Mouse (Mus musculus) spleen, adult 12 weeks (tissue): ENCODE data around the gene Ncoa3.

Experiments
- DNase-seq: peaks from one replicate; pipeline ENCODE4 v3.0.0; 2022; ENCODE audit warnings: low spot score

The Ncoa3 gene

GRCm38 (mm10) chr2:166105911-166106310 lies 113.5 kb downstream of the Ncoa3 start:
- no peak for DNase-seq

GRCm38 (mm10) chr2:166106631-166107030 lies 114.2 kb downstream of the Ncoa3 start:
- DNase-seq, result no peak

GRCm38 (mm10) chr2:166107911-166108310 lies 115.5 kb downstream of the Ncoa3 start:
- DNase-seq, result no peak

GRCm38 (mm10) chr2:166108326-166108725 lies 115.9 kb downstream of the Ncoa3 start:
- peak; percentile 33 for DNase-seq

- no peak for DNase-seq
Observed at GRCm38 (mm10) chr2:166110764-166111163, 118.3 kb downstream of the Ncoa3 start.

GRCm38 (mm10) chr2:166111238-166111637 lies 118.8 kb downstream of the Ncoa3 start:
- DNase-seq, result no peak

- DNase-seq, result no peak
Observed at GRCm38 (mm10) chr2:166111831-166112250, 119.4 kb downstream of the Ncoa3 start.

GRCm38 (mm10) chr2:166112986-166113385 lies 120.5 kb downstream of the Ncoa3 start:
- no peak for DNase-seq

- no peak for DNase-seq
Observed at GRCm38 (mm10) chr2:166115571-166116277, 123.3 kb downstream of the Ncoa3 start.

GRCm38 (mm10) chr2:166116278-166116608 lies 123.8 kb downstream of the Ncoa3 start:
- DNase-seq, result no peak

GRCm38 (mm10) chr2:166116704-166117103 lies 124.3 kb downstream of the Ncoa3 start:
- DNase-seq, result no peak

- no peak for DNase-seq
Observed at GRCm38 (mm10) chr2:166119992-166120391, 127.6 kb downstream of the Ncoa3 start.

- DNase-seq, result no peak
Observed at GRCm38 (mm10) chr2:166121681-166122355, 129.4 kb downstream of the Ncoa3 start.

GRCm38 (mm10) chr2:166122781-166123180 lies 130.3 kb downstream of the Ncoa3 start:
- DNase-seq, result no peak
